Mouse (Mus musculus): ENCODE data around the gene Wfdc15a.
"Not testable (repeated sequence)": the region's sequence is repeated elsewhere in the genome, so short reads cannot be mapped to it uniquely, and the experiment has no call there.

The Wfdc15a gene

DNA sequence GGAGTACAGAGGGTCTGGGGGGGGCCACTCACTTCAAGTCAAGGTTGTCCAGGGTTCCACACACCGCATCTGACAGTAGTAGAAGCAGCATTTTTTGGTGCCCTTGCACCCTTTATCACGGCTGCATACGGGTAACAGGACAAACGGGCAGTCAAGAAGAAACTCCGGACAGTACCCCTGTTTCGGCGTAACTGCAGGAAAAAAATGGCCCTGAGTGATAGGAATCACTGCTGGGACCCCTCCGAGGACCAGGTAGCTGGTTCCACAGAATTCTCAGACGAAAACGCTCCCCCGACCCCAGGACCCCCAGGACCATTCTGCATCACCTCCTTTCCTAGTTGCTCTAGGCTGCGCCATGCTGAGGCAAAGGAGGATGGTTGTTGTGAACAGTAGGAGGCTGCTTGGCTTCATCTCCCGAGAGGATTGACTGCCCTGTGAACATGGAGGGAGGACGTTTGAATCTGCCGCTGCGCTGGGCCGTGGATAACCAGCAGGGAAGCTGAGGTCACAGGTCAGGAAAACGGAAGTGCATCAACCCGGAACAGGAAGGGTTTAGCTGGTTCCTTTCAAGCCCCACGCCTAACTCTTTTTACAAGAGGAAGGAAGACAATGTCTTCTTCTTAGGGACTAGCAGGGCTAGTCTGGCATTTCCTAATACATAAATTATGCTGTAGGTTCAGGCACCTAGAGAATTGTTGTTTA, at the start of gene Wfdc15a:
Gene Wfdc15a (minus strand): TSS at position 505 of the 702 bp plus-strand sequence.
- DNase-seq (ENCODE audit: low spot score): no peak

DNA sequence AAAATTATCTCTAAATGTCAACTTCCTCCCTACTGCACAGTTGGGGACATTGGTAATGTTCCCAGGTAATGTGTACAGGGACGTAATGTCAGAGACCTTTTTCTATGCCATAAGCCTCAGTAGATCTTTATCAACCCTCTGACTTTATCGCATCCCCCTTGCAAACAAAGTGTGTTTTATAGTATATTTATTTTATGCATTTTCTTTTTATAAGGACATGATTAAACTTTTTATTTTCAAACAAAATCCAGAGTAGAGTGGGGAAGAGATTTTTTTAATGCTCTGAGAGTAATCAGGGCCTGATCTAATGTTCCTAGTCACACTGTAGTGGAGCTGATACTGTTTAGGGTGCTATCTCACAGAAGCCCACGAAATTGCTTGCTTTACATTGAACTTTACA, 38.4 kb upstream of the Wfdc15a start, which contains the start of gene Svs2:
Gene Svs2 (minus strand): TSS at position 101 of the 400 bp plus-strand sequence.
- no peak for DNase-seq (ENCODE audit: low spot score)

DNA sequence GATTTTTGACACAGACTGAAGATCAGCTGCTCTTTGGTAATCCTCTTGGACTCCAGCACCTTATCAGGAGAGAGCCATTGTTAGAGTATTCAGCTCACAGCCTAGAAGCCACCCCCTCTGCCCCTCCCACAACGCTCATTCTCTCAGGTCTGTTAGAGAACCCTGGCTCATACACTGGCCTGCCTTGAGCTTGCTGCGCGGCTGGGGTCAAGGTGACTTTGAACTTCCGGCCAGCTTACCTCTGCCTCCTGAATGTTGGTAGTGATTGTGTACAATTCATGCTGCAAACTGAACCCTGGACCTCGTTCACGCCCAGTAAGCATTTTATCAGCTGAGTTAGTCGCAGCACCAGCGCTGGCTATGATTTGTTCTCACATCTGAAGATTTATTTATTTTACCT, 32.7 kb upstream of the Wfdc15a start:
- DNase-seq (ENCODE audit: low spot score): no peak

- no peak for DNase-seq (ENCODE audit: low spot score)
Measured at GRCm38 (mm10) chr2:164228361-164229070, 28.6 kb upstream of the Wfdc15a start.

- no peak for DNase-seq (ENCODE audit: low spot score)
Measured at GRCm38 (mm10) chr2:164221522-164221921, 21.6 kb upstream of the Wfdc15a start, which contains the start of gene Wfdc15b. TSS of gene Wfdc15b (minus strand) at chr2:164221660.

DNA sequence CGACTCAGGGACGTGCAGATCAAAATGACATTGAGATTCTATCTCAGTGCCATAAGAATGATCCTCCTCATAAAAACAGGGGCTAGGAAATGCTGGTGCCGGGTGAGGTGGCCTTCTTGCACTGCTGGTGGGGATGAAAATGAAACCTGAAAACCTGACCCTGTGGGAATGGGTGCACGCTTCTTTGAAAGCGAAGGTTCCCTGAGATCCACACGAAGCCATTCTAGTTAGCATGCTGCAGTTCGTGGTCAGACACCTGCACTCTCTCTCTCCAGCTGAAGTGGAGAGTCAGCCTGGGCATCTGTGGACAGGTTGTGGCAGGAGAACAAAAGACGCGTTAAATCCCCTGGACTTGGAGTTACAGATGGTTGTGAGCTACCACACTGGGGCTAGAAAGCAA, 19.4 kb upstream of the Wfdc15a start:
- DNase-seq (ENCODE audit: low spot score): no peak

GRCm38 (mm10) chr2:164212711-164213110, 12.8 kb upstream of the Wfdc15a start:
- DNase-seq (ENCODE audit: low spot score): no peak

- no peak for DNase-seq (ENCODE audit: low spot score)
Measured at GRCm38 (mm10) chr2:164210892-164211291, 11.0 kb upstream of the Wfdc15a start.

- DNase-seq (ENCODE audit: low spot score): no peak
Measured at GRCm38 (mm10) chr2:164206676-164207075, 6.7 kb upstream of the Wfdc15a start.

GRCm38 (mm10) chr2:164206011-164206410, 6.1 kb upstream of the Wfdc15a start:
- not testable (repeated sequence) for DNase-seq (ENCODE audit: low spot score)

DNA sequence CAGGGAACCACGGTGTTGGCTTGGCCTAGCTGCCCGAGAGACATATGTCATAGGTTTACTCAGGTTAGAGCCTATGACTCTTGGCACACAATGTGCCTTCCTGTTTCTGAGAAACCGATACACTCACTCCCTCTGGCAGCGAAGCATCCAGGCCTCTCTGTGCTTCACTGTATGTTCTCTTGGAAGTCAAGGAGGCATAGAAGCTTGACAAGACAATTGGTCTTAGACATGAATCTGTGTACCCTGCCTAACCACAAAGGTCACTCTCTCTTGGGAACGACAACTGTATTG, 3.3 kb downstream of the Wfdc15a start:
- no peak for DNase-seq (ENCODE audit: low spot score)

DNA sequence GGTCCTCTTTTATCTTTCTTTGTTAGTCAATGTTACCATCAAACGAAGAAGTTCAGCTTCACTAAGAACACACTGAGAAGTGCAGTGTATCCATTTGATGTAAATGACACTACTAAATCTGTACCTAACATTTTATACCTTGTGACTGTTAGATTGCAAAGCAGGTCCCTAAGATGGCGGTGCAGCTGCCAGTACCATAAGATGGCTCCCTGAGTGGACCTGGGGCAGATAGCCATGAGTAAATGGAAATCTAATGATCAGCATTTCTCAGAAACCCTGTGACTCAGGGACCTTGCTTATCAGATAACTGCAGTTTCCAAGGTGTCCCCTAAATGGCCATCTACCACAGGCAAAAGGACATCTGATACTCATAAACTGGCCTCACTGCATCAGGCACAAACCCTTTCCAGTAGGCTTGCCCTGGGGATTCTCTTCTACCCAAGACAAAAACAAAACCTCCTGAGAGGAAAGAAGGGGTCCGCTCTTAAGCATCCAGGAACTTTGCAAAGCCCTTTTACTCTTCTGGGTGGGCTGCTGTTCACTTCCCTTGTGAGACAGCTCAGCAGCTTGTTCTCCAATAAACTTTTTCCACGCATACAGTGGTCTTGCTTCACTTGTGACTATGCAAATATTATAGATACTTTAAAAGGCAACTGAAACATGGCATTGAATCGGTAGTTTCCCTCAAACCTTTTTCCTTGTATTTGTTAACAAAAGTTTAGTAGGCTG, 3.8 kb downstream of the Wfdc15a start:
- DNase-seq (ENCODE audit: low spot score): no peak

DNA sequence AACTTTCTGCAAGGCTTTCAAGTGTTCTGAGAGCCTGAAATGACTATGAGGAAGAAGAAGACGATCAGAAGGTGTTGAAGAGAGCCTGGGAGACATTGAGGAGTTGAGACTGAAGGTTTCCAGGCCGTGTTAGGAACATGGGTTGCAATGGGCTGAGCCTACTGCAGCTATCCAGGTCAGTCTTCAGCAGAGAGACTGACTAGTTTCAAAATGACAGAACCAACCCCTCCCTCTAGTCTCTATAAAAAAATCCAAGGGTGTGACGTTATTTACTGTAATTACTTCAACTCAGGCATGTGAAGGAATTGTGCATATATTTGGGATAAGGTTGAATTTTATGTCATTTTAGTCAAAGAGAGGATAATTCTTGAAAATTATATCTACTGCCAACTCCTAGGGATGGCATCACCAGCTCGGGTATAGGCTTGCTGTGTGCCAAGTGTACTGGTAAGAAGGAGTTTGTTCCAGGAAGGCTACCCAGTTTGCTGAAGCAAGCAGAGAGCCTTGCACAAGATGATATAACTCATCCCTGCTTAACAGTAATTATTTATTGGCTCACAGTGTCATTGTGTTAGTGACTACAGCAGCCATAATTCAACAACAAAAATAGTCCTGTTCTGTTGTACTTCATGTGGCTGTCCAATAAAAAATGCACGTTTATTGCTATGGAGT, 4.8 kb downstream of the Wfdc15a start:
- no peak for DNase-seq (ENCODE audit: low spot score)

DNA sequence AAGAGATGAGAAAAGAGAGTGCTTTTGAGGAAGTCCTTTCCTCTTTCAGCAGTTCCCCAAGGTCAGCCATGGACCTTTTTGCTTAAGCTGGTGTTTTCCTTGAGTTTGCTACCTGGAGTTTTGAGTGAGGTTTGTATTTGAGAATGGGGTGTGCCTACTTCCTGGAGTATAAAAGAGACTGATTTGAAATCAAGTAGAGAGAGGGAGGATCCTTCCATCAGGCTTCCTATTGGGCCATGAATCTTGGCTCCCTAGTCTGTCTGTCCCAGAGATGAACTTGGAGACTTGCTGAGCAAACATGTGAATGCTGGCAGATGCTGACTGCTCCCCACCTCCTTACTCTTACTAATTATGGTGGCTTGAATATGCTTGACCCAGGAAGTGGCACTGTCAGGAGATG, 7.7 kb downstream of the Wfdc15a start:
- DNase-seq (ENCODE audit: low spot score): no peak

GRCm38 (mm10) chr2:164190576-164190975, 9.4 kb downstream of the Wfdc15a start, which contains the start of gene Wfdc12:
TSS of gene Wfdc12 (minus strand) at chr2:164190608.
- no peak for DNase-seq (ENCODE audit: low spot score)

- DNase-seq (ENCODE audit: low spot score): no peak
Measured at GRCm38 (mm10) chr2:164188722-164189121, 11.2 kb downstream of the Wfdc15a start.

DNA sequence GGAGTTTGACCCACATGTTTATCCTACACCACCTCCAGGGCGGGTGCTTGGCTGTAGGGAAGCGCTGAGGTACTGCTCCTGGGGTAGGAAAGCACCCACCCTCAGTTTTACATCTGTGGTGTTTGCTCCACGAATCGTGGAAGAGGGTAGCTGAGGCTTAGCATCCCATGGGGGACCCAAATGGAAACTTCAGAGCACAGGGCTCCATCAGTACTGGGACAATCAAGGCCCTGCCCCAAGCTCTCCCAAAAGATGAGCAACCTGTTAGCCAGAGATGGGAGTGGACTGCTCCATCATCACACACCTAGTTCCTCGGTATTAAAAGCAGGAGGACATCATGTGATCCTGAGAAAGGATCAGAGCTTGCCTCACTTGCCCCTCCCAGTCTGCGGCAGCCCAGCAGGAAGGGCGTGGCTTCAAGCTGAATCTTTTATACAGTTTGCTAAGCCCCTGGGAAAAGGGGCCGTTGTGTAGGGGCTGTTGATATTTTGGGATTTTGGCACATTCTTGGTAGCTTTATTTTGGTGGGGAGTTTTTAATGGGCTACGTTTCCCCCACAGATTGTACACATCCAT, 15.7 kb downstream of the Wfdc15a start:
- no peak for DNase-seq (ENCODE audit: low spot score)

DNA sequence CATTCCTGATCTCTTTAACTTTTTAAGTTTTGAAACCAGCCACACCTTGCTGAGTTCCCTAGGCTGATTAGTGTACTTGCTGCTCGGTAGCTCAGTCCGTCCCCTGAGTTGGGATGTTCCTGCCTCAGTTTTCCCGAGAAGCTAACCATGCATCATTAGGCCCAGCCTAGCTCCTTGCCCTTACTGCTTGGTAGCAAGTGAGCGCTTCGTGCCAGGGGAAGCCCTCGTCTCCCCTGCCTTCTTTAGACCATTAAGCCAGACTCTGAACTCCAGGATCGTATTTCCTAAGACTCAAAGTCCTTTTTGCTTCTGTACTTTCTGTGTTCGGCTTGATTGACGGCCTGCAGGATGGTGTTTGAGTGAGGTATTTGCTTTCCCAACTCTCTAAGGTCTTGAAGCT, 16.6 kb downstream of the Wfdc15a start:
- no peak for DNase-seq (ENCODE audit: low spot score)

- no peak for DNase-seq (ENCODE audit: low spot score)
Measured at GRCm38 (mm10) chr2:164182692-164183255, 17.2 kb downstream of the Wfdc15a start, which contains the start of gene Wfdc5. TSS of gene Wfdc5 (minus strand) at chr2:164182742.

DNA sequence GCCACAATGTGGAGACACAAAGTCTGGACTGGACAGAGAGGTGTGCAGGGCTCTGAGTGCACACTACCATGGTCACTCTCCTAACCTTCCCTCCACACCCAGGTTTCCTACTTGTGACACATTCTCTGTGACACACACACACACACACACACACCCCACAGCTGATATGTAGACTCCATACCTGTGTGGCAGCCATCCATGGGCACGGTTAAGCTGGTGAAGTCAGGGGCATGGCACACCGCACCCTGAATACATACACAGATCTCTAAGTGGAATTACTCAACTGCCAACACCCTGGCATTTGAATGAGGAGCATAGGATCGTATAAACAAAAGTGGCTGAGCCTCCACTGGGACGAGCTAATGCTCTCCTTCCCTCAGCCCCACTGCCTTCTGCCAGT, 19.2 kb downstream of the Wfdc15a start:
- DNase-seq (ENCODE audit: low spot score): no peak

- no peak for DNase-seq (ENCODE audit: low spot score)
Measured at GRCm38 (mm10) chr2:164180124-164180523, 19.8 kb downstream of the Wfdc15a start.

DNA sequence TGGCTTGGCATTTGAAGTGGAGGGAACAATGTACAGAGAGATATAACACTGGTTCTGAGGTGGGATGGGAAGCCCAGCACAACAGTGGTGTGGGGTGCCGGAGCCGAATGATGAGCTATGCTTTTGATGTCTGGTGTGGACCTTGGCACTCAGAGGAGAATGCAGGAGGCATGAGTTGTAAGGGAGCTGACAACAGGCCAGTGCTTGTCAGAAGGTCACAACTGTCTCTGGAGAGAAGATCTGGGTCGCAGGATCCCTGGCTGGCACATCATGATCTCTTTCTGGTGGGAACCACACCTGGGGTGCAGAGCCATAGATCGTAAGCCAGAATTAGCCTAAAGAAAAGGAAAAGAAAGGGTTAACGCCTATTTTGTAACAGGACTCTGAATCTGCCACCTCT, 22.1 kb downstream of the Wfdc15a start:
- DNase-seq (ENCODE audit: low spot score): no peak

Data from spleen, adult 12 weeks (tissue).